Mouse (Mus musculus): ENCODE measurements around the gene Park7. TPM values are rescaled to one million over a fixed set of nuclear protein-coding genes. Genes with fewer than 3 reads are reported as not detected.

The Park7 gene
- 359 TPM for polyA plus RNA-seq (2017; shearing (Covaris generic))

GRCm38 (mm10) chr4:150914290-150914733 lies at the start of gene Park7, which contains the start of gene Tnfrsf9:
Gene Park7 (minus strand): TSS chr4:150914437.
Gene Tnfrsf9 (plus strand): TSS chr4:150914562.

DNA sequence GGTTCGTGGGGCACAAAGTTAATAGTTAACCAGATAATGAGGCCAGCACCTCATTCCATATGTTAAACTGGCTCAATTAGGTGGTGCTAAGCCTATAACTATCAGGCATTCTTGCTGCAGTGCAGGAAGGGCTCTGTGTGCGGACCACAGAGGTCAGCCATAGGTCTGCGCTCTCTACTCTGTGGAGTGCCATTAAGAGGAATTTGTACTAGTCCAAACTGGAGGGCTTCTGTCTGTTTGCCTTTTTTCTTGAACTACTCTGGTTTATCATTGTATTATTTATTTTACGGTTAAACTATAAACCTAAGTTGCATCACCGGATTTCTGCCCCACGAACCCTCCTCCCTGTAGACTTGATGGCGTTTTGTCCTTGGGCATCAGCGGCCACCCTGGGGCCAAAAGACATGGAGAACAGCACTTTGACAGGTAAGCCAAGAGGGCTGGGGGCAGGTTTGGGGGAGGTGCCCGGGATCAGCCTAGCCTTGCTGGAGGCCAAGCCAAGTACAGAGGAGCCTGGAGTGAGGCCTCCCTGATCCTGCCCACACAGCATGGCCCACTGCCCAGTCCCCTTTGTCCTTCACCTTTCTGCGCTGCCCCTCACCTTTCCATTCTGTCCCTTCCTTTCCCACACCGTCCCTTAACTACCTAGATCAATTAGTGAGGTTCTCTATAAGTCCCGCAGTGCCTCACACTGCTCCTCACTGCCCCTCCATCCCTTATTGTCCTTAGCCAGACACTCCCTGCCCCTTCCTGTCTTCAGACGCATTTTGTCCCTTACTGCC lies 60.4 kb downstream of the Park7 start, which contains the start of gene Errfi1:
Gene Errfi1 (plus strand): TSS at position 240 of the 782 bp plus-strand sequence.

Other genes starting within 250 kb of the Park7 start
- gene Errfi1, start 60.5 kb downstream of the Park7 start, polyA plus RNA-seq (2017; shearing (Covaris generic)), result 2.5 TPM
- gene Tnfrsf9, start 125 bp upstream of the Park7 start, polyA plus RNA-seq (2017; shearing (Covaris generic)), result 334 TPM
- not detected for gene Uts2, start 82.7 kb upstream of the Park7 start, polyA plus RNA-seq (2017; shearing (Covaris generic))
- 0.88 TPM for gene Per3, start 130.2 kb upstream of the Park7 start, polyA plus RNA-seq (2017; shearing (Covaris generic))
- gene Vamp3, start 143.5 kb upstream of the Park7 start, polyA plus RNA-seq (2017; shearing (Covaris generic)), result 62.2 TPM
- not detected for gene Gm13090, start 175.1 kb upstream of the Park7 start, polyA plus RNA-seq (2017; shearing (Covaris generic))